Mouse (Mus musculus): ENCODE data around the gene C2cd4b.

The C2cd4b gene

DNA sequence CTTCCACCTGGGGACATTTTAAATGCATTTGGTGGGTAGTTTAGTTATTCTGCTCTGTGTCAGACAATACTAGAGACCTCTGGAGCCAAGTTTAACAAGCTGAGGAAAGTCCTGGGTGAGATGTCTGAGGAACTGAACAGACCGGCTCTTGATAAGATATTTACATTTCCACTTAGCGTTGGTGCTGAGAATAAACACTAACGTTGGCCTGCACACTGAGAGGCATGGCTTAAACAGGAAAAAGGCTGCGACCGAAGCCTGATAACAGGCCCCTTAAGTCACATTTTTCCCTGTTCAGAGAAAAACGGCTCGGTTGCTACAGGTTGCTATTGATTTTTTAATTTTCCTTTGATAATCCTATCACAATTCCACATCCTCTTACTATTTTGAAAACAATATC, 12.1 kb downstream of the C2cd4b start:
- DNase-seq (ENCODE audit: low spot score) = no peak

DNA sequence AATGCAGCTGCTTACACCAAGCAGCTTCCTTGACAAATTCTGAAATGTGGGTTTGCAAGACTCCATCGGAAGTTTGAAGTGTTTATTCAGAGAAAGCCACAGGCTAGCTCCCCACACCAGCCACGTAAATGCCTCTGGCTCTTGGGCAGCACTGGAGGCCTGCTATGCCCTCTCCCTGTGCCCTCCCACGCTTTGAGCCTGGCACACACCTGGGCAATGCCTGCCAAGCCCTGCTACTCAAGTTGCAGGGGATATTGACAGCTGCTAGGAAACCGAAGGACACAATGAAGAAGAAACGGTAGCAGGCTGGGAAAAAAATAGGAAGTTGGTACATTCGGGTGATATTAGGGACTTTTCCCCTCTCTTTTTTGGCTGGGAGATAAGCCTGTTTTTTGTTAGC, 15.0 kb downstream of the C2cd4b start:
- DNase-seq (ENCODE audit: low spot score) = no peak

DNA sequence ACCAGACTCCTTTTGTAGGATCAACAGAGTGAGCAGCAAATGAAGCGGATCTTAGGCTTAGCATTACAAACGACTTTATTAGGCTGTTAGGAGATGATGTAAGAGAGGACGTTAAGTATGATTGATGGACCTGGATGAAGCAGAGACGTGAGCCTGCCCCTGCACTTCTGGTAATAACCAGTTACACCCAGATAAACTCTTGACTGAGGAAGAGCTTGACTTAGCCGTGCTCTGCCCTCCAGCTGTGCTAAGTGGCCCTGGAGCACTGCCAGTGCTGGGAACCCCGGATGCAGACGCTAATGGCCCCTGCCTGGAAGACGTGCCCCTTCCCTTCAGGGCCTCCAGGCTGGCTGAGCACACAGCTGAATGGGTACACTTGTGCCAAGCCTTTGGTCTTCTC, 19.3 kb downstream of the C2cd4b start:
- no peak for DNase-seq (ENCODE audit: low spot score)

DNA sequence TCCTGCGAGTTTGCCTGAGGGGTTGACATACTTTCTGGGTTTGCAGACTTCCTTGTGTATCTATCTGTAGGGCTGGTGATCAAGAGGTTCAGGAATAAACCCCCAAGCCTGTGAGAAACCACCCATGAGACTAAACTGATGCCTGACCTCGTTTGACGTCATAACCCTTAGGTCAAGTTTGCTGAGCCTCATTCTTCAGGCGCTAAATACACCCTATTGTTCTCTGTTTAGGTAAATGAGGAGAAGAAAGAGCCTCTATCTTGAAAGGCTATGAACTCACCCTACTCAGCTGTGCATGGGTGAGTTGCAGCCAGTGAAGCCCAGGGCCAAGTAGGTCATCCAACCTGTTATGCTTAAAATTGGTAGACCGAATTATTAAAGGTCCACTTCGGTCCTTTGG, 23.5 kb downstream of the C2cd4b start:
- DNase-seq (ENCODE audit: low spot score) = no peak

DNA sequence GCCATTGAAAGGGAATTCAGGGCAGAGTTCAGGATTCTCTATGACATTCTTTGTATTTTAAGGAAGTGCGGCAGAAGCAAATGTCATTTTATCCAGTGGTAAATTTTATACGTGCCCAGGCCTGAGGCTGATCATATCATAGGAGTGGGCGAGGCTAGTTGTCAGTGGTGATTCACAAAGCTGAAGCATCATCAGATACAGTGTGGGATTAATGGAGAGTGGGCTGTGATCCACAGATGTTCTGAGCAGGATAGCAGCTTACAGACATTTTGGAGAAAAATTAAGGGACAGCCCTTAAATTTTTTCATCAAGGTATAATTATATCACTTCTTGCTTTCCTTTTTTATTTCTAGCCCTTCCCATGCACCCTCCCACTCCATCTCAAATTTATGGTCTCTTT, 24.2 kb downstream of the C2cd4b start:
- no peak for DNase-seq (ENCODE audit: low spot score)

DNA sequence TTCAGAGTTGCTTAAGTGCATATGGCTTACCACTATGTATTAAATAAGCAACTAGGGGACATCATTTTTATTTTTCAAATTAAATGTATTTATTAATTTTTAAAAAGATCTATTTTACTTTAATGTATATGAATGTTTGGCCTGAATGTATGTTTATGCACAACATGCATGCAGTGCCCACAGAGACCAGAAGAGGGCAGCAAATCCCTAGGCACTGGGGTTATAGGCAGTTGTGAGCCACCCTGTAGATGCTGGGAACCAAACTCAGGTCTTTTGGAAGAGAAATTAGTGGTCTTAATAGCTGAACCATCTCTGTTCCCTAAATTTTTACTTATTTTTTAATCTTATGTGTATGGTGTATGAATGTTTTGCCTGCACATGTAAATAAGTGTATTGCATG, 24.7 kb downstream of the C2cd4b start:
- DNase-seq (ENCODE audit: low spot score) = no peak

DNA sequence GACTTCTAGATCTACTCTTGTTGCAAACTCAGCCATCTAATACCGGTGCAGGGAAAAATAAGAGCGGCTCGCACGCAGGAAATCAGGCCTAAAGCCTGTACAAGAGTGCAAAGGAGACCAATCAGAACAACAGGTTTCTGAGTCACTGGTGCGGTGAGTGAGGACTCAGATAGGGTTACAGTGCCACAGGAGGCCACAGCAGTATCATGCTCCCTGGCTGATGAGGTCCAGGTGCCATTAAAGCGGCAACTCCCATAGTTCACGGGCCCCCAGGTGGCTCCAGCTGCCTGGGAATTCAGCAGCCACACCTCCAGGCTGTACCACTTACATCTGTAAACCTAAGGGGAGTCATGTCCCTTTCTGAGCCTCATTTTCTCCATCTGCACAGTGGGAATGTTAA, 27.1 kb downstream of the C2cd4b start:
- DNase-seq (ENCODE audit: low spot score) = no peak

DNA sequence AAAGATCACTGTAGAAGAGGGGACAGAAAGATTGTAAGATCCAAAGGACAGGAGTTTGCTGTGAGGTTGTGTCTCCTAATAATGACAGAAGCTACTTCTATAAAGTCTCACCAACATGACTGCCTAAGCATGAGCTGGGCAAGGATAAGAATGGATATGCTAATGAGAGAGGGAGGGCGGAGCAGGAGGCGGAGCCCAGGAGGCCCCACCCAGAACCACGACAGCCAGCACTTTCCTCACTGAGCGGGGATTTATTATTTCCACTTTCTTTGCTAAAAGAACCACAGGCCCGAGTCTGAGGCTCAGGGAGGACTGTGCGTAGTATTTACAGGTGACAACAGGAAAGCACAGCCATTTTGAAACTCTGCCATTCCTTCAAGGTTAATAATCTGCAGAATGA, 28.4 kb downstream of the C2cd4b start:
- DNase-seq (ENCODE audit: low spot score) = no peak

DNA sequence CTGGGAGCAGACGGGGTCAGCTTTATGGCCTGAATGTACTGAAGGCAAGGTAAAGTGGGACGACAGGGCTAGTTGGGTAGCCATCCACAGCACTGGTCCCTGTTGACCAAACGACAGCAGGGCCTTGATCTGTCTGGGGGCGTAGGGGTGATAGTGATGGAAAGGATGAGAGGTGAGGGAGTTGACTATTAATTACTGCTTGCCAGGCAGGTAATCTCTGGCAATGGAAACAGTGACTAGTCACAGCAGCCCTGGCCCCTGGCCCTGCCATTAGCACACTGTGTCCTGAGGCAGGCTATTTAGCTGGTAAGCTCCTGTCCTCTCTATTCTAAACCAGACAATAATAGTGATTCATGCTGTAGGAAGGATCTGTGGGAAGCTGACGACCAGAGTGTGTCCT, 33.2 kb downstream of the C2cd4b start:
- DNase-seq (ENCODE audit: low spot score) = no peak

DNA sequence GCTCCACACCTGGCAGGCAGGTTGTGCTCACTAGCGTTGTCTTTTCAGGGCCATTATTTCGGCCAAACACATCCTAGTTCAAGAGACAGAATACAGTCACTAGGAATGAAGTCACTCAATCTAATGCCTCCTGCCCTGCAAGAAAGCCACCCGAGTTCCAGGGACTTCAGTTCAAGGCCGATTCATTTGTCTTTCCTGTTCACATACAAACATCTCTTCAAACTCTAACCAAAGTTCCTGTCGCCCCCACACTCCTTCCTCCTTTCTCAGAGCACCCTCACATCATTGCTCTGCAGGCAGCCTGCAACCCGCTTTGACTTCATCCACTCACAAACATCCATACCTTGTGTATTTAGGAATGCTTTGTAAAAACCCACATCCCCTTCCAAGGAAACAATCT, 34.3 kb downstream of the C2cd4b start:
- DNase-seq (ENCODE audit: low spot score) = no peak

DNA sequence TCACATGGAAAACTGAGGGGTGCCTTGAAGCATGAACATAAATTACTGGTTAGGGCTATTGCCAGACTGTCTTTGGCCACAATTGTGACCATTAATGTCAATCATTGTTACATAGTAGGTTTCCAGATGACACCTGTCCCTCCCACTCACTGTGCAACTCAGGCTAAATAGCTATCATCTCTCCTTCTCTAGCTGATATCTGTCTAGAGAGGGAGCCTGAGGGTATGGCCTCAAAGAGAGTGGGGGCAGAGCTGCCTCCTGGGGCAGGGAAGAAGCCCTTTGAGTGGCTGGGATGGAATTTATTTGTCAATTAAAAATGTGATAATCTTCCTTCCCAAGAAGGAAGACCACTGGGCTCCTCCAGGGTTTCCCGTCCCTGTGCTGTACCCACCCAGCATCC, 35.0 kb downstream of the C2cd4b start:
- DNase-seq (ENCODE audit: low spot score) = no peak

DNA sequence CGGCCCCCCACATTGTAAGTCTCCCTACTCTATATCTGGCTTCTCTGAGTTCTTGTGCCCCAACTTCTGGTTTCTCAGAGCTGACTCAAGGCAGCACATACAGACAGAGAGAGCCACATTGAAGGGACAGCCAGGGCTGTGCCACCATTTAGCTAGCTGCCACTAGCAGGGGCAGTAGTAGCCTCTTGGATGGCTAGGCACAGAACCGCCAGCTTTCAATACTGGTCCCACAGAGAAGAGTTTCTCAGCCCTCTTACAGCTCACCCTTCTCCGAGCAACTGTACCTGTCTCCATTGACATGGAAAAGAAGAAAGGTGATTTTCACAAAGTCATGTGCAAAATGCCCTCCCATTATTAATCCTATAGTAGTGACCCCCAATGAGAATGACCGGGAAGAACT, 35.4 kb downstream of the C2cd4b start:
- no peak for DNase-seq (ENCODE audit: low spot score)

DNA sequence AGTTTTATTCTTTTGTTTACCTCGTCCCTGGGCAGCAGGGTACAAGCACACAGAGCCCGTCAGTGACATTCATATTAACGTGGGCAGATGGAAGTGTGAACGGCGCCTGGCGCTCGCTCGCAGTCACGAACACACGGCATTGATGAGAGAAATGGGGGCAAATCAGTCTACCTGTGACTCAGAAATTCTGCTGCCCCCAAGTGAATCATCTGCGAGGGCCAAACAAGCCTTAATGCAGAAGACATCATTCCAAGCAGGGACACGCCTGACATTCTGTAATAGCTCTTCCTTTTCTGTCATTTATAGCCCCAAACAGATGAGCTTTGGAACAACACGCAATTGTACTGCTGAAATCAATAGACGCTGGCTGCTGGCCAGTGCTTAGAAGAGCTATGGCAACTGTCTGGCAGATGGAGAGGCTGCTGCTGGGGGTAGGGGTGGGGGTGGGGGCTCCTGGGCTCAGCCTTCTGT, 36.0 kb downstream of the C2cd4b start:
- no peak for DNase-seq (ENCODE audit: low spot score)

DNA sequence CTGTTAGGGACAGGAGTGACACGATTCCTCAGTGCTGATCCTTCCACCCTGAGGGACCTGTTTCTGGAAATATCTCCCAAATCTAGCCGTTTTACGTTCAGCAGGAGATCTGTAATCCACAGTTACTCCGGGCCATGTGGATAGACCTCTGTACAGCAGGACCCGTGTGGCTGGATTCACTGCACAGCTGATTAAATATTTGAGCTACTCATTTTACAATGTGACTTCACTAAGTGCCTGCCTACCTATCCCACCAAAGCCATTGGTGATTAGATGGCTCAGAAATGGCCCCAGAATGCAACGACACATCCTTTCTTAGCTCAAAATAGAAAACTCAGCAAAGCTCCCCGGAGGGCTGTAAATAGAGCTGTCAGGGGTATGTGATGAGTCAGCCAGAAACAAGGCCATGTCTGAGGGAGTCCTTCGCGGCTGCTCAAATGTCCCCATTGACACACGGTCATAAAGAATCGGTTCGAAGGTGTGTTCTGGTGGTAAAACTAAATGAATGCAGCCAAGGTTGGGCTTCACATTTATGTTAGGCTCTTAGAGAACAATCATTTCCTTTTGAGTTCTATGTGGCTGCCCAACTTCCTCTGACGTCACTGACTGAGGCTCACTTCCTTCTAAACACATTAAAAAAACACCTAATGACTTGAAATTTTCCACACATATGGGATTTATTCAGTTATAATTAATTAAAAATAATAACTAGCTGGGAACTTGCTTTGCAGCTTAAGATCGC, 40.0 kb downstream of the C2cd4b start:
- no peak for DNase-seq (ENCODE audit: low spot score)

DNA sequence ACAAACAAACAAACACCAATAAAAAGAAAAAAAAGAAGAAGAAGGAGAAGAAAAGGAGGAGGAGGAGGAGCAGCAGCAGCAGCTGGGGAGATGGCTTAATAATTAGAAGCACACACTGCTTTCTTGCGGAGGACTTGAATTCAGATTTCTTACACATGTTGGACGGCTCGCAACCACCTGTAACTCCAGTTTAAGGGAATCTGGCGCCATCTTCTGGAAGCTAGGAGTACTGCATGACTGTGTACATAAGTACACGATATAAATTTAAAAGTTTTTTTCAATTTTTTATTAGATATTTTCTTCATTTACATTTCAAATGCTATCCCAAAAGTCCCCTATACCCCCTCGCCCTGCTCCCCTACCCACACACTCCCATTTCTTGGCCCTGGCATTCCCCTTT, 43.0 kb downstream of the C2cd4b start:
- no peak for DNase-seq (ENCODE audit: low spot score)

DNA sequence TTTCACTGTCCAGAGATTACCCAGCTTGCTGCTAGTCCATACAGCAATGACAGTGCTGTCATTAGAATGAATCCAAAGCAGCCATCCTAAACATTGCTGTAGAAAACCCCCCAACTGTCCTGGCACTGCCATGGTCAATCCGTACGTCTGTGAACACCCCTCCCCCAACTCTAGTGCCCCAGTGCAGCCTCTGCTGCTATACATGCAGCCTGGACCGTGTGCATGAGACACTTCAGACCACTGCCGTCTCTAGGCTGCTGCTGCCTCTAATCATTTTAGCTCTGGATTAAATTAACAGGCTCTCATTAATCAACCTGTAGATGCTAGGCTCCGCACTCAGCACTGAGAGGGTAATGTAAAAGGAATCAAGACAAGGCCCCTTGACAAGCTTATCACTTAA, 47.8 kb downstream of the C2cd4b start:
- DNase-seq (ENCODE audit: low spot score) = no peak

DNA sequence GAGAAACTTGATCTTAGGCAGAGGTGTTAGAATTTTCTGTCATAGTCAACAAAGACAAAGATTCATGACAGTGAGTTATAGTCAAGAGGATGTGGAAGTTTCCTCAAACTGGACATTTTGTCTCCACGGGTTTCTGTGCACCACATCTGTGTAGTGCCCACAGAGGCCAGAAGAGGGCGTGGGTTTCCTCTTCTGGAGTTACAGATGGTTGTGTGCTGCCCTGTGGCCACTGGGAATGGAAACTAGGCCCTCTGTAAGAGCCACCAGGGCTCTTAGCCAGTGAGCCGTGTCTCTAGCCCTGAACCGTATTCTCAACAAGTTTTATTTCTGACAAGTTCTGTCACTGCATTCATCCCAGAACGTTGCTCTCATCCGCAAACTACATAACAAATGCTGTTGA, 51.3 kb downstream of the C2cd4b start:
- no peak for DNase-seq (ENCODE audit: low spot score)

All from ovary, adult 18-20 months (tissue).